Mouse (Mus musculus) liver, embryonic 15.5 days (tissue): Measurements from ENCODE around the gene Pde4d. TPM values are rescaled to one million over a fixed set of nuclear protein-coding genes. Genes with fewer than 3 reads are reported as not detected.

Experiments used
- ATAC-seq: fragments of 200-750 bp; cut with Nextera tagmentation; 2 replicates; pipeline ENCODE4 v1.8.0; 2017; ENCODE audit warnings: moderate number of reproducible peaks, mild to moderate bottlenecking, moderate library complexity; ENCODE audit not compliant: insufficient read depth
- H3K27ac ChIP-seq: fragments of 300-500 bp; sonication (generic); replicated peaks from 2 replicates; pipeline ENCODE4 v1.5.1; 2015; ENCODE audit warnings: mild to moderate bottlenecking, inconsistent platforms
- H3K27me3 ChIP-seq: fragments of 300-500 bp; sonication (generic); 2 replicates; pipeline ENCODE4 v1.6.1; 2015; ENCODE audit warnings: mild to moderate bottlenecking, inconsistent platforms
- H3K36me3 ChIP-seq: fragments of 300-500 bp; sonication (generic); replicated peaks from 2 replicates; pipeline ENCODE4 v1.6.1; 2015; ENCODE audit warnings: moderate library complexity, mild to moderate bottlenecking, inconsistent platforms
- H3K4me1 ChIP-seq: fragments of 300-500 bp; sonication (generic); replicated peaks from 2 replicates; pipeline ENCODE4 v1.6.1; 2015; ENCODE audit warnings: inconsistent platforms
- H3K4me2 ChIP-seq: fragments of 300-500 bp; sonication (generic); 2 replicates; pipeline ENCODE4 v1.6.1; 2015; ENCODE audit warnings: moderate library complexity, mild to moderate bottlenecking, inconsistent platforms
- H3K4me3 ChIP-seq: fragments of 300-500 bp; sonication (generic); replicated peaks from 2 replicates; pipeline ENCODE4 v1.5.1; 2015; ENCODE audit warnings: mild to moderate bottlenecking, inconsistent platforms
- H3K9ac ChIP-seq: fragments of 300-500 bp; sonication (generic); 2 replicates; pipeline ENCODE4 v1.6.1; 2015; ENCODE audit warnings: moderate library complexity, mild to moderate bottlenecking, inconsistent platforms
- H3K9me3 ChIP-seq: fragments of 300-500 bp; sonication (generic); replicated peaks from 2 replicates; pipeline ENCODE4 v1.6.1; 2016; ENCODE audit warnings: inconsistent platforms
- WGBS: fragments of 180-500 bp; shearing (Covaris S2); methylation state at CpG from one replicate; pipeline ENCODE4 v1.1.7; 2015; ENCODE audit warnings: mixed read lengths; ENCODE audit not compliant: insufficient replicate concordance; 5-methylcytosine and 5-hydroxymethylcytosine counted together
- polyA plus RNA-seq: library from polyadenylated mRNA; unstranded; fragments of >200 nt; fragmentation: Nextera tagmentation; extraction: Ambion mirVana; gene quantifications from 2 replicates; pipeline ENCODE4 v1.2.1, GENCODE M21; 2015

The Pde4d gene
- polyA plus RNA-seq, 1 experiment from 2014 or later, result 13.2 TPM

- no peaks in the 10 kb centered on the region for H3K27me3 ChIP-seq
- 58% methylated on average over 4 of the region's 4 CpGs for WGBS
Measured at GRCm38 (mm10) chr13:108921146-108921545, 471.4 kb downstream of the Pde4d start.

GRCm38 (mm10) chr13:108934854-108935253 lies 485.1 kb downstream of the Pde4d start:
- WGBS, result 72% methylated on average over 3 of the region's 3 CpGs
- no peak overlapping the region for H3K4me2 ChIP-seq
- H3K9ac ChIP-seq, result no peak overlapping the region
- ATAC-seq, result no peak
- no peaks in the 10 kb centered on the region for H3K4me1 ChIP-seq
- H3K27me3 ChIP-seq, result no peaks in the 10 kb centered on the region
- H3K4me3 ChIP-seq, result no peak overlapping the region
- H3K27ac ChIP-seq, result no peak overlapping the region
- no peaks in the 10 kb centered on the region for H3K36me3 ChIP-seq
- H3K9me3 ChIP-seq, result no peaks in the 10 kb centered on the region

More at GRCm38 (mm10) chr13:108921146-108921545, 471.4 kb downstream of the Pde4d start:
- Histone ChIP-seq H3K9me3 (no peaks in the 10 kb centered on the region), H3K9ac (no peak overlapping the region), H3K4me3 (no peak overlapping the region), H3K27ac (no peak overlapping the region), H3K36me3 (no peaks in the 10 kb centered on the region), H3K4me2 (no peak overlapping the region), H3K4me1 (no peaks in the 10 kb centered on the region)
- no peak for ATAC-seq

- Histone ChIP-seq H3K36me3 (no peaks in the 10 kb centered on the region), H3K4me3 (no peak overlapping the region), H3K27ac (no peak overlapping the region), H3K27me3 (no peaks in the 10 kb centered on the region), H3K9ac (no peak overlapping the region), H3K4me1 (no peaks in the 10 kb centered on the region), H3K9me3 (no peaks in the 10 kb centered on the region), H3K4me2 (no peak overlapping the region)
- ATAC-seq, result no peak
- 28% methylated on average over 2 of the region's 2 CpGs for WGBS
Measured at GRCm38 (mm10) chr13:108937272-108937671, 487.5 kb downstream of the Pde4d start.

- Histone ChIP-seq H3K27ac (no peak overlapping the region), H3K9ac (no peak overlapping the region), H3K4me3 (no peak overlapping the region), H3K4me2 (no peak overlapping the region), H3K36me3 (no peaks in the 10 kb centered on the region), H3K27me3 (no peaks in the 10 kb centered on the region), H3K4me1 (no peaks in the 10 kb centered on the region), H3K9me3 (no peaks in the 10 kb centered on the region)
- 67% methylated on average over 1 of the region's 1 CpGs for WGBS
- no peak for ATAC-seq
Measured at GRCm38 (mm10) chr13:108952911-108953310, 503.2 kb downstream of the Pde4d start.

- Histone ChIP-seq H3K4me3 (no peak overlapping the region), H3K9me3 (no peaks in the 10 kb centered on the region), H3K27me3 (no peaks in the 10 kb centered on the region), H3K9ac (no peak overlapping the region), H3K4me1 (no peaks in the 10 kb centered on the region), H3K4me2 (no peak overlapping the region), H3K36me3 (no peaks in the 10 kb centered on the region), H3K27ac (no peak overlapping the region)
- ATAC-seq, result no peak
- WGBS, result 12% methylated on average over 4 of the region's 4 CpGs
Measured at GRCm38 (mm10) chr13:108956059-108956458, 506.3 kb downstream of the Pde4d start.

- Histone ChIP-seq H3K36me3 (no peaks in the 10 kb centered on the region), H3K27me3 (no peaks in the 10 kb centered on the region), H3K4me2 (no peak overlapping the region), H3K27ac (no peak overlapping the region), H3K4me1 (no peaks in the 10 kb centered on the region), H3K4me3 (no peak overlapping the region), H3K9ac (no peak overlapping the region), H3K9me3 (no peaks in the 10 kb centered on the region)
- no peak for ATAC-seq
- 41% methylated on average over 2 of the region's 2 CpGs for WGBS
Measured at GRCm38 (mm10) chr13:108964056-108964455, 514.3 kb downstream of the Pde4d start.

- no peaks in the 10 kb centered on the region for H3K9me3 ChIP-seq
- no peak overlapping the region for H3K27ac ChIP-seq
- H3K36me3 ChIP-seq, result no peaks in the 10 kb centered on the region
- H3K4me2 ChIP-seq, result no peak overlapping the region
- no peak for ATAC-seq
- H3K4me3 ChIP-seq, result no peak overlapping the region
- no peaks in the 10 kb centered on the region for H3K4me1 ChIP-seq
- no peak overlapping the region for H3K9ac ChIP-seq
- H3K27me3 ChIP-seq, result no peaks in the 10 kb centered on the region
- 55% methylated on average over 1 of the region's 1 CpGs for WGBS
Measured at GRCm38 (mm10) chr13:108981144-108981543, 531.4 kb downstream of the Pde4d start.

GRCm38 (mm10) chr13:108998739-108999138 lies 549.0 kb downstream of the Pde4d start:
- ATAC-seq, result no peak
- Histone ChIP-seq H3K9me3 (no peaks in the 10 kb centered on the region), H3K27ac (no peak overlapping the region), H3K4me3 (no peak overlapping the region), H3K9ac (no peak overlapping the region), H3K27me3 (no peaks in the 10 kb centered on the region), H3K4me1 (no peaks in the 10 kb centered on the region), H3K4me2 (no peak overlapping the region), H3K36me3 (no peaks in the 10 kb centered on the region)
- 46% methylated on average over 2 of the region's 2 CpGs for WGBS

- no peak overlapping the region for H3K4me2 ChIP-seq
- no peak overlapping the region for H3K4me3 ChIP-seq
- WGBS, result 47% methylated on average over 1 of the region's 1 CpGs
- no peaks in the 10 kb centered on the region for H3K4me1 ChIP-seq
- H3K9me3 ChIP-seq, result no peaks in the 10 kb centered on the region
- H3K36me3 ChIP-seq, result no peaks in the 10 kb centered on the region
- H3K27me3 ChIP-seq, result no peaks in the 10 kb centered on the region
- ATAC-seq, result no peak
- H3K27ac ChIP-seq, result no peak overlapping the region
- H3K9ac ChIP-seq, result no peak overlapping the region
Measured at GRCm38 (mm10) chr13:109024703-109025102, 575.0 kb downstream of the Pde4d start.

- H3K4me3 ChIP-seq, result no peak overlapping the region
- no peak for ATAC-seq
- WGBS, result 68% methylated on average over 7 of the region's 7 CpGs
- H3K9me3 ChIP-seq, result no peaks in the 10 kb centered on the region
- no peaks in the 10 kb centered on the region for H3K36me3 ChIP-seq
- H3K4me1 ChIP-seq, result no peaks in the 10 kb centered on the region
- H3K4me2 ChIP-seq, result no peak overlapping the region
- no peak overlapping the region for H3K27ac ChIP-seq
- no peaks in the 10 kb centered on the region for H3K27me3 ChIP-seq
- H3K9ac ChIP-seq, result no peak overlapping the region
Measured at GRCm38 (mm10) chr13:109047126-109047525, 597.4 kb downstream of the Pde4d start.

- Histone ChIP-seq H3K4me1 (no peaks in the 10 kb centered on the region), H3K27ac (no peak overlapping the region), H3K9me3 (no peaks in the 10 kb centered on the region), H3K36me3 (no peaks in the 10 kb centered on the region), H3K9ac (no peak overlapping the region), H3K27me3 (no peaks in the 10 kb centered on the region), H3K4me3 (no peak overlapping the region), H3K4me2 (no peak overlapping the region)
- ATAC-seq, result no peak
- WGBS, result 54% methylated on average over 2 of the region's 2 CpGs
Measured at GRCm38 (mm10) chr13:109052805-109053204, 603.1 kb downstream of the Pde4d start.

- WGBS, result 60% methylated on average over 10 of the region's 10 CpGs
Measured at GRCm38 (mm10) chr13:109053242-109054018, 603.7 kb downstream of the Pde4d start.

More at GRCm38 (mm10) chr13:109053242-109054018, 603.7 kb downstream of the Pde4d start:
- ATAC-seq, result no peak
- Histone ChIP-seq H3K4me1 (no peaks in the 10 kb centered on the region), H3K27me3 (no peaks in the 10 kb centered on the region), H3K27ac (no peak overlapping the region), H3K36me3 (no peaks in the 10 kb centered on the region), H3K9ac (no peak overlapping the region), H3K4me3 (no peak overlapping the region), H3K4me2 (no peak overlapping the region), H3K9me3 (no peaks in the 10 kb centered on the region)
